ENCODE assay signal across 8 mouse cellular contexts in the genomic region with DNA sequence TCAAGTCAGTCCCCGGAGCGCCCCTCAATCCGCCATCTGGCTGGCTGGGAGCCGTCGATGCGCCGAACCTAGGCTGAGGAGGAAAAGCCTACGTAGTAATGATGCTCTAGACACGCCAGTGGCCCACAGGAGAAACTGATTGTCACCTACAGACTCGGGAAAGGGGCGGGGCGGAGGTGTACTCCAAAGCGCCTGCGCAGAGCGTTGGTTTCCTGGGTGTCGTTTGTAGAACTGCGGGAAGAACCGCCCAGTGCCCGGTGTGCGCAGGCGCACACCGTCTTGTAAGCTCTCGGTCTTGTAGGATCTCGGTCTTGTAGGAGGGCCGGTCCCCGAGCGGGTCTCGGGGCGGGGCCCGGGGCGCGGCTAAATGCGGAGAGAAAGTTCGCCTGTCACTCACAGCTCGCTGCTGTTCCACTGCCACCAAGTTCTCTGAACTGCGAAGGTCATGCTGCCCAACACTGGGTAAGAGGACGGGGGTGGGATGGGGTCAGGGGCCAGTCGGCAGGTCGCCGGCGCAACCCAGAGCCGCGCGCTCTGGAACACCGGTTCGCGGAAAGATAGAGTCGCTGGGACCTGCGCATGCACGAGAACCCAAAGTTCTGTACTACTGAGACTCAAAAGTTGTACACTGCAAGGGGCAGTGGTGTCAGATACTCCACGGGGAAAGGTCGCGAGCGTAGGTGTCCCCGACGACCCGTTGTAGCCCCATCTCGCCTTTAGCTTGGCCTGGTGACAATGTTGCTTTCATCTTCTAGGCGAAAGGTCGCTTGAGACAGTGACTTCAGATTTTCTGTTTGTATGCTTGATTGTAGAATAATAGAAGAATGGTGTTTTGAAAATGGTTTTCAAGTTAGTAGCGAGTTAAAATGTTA. TPM values are rescaled to one million over a fixed set of nuclear protein-coding genes. Genes with fewer than 3 reads are reported as not detected.
DNase-seq lines count a peak whose midpoint lies in the region; ATAC-seq lines count a peak whose summit lies in the region.

Hsdl2 (plus strand) TSS at position 250 of the 872 bp plus-strand sequence.

- intact Hi-C loops in gastrocnemius, postnatal 14 days (cut with DNase I; ENCODE audit: low total_unique reads): no loop called here
- intact Hi-C loops in left cerebral cortex, postnatal 10 days (cut with DNase I): no loop called here

- peak; percentile 99 to 100 for DNase-seq in adrenal gland, adult (ENCODE audit: inconsistent age in 2 of 2, low spot score in 1 of 2)
- peak; percentile 100 for DNase-seq in embryo, embryonic 10.5 days (ENCODE audit: low spot score)
- peak; percentile 97 for DNase-seq in gastrocnemius, postnatal 14 days
- DNase-seq in left cerebral cortex, postnatal 10 days (ENCODE audit: extremely low spot score in 1 of 2, low spot score in 2 of 2): peak; percentile 96 to 97
- peak; percentile 97 for DNase-seq in right cerebral cortex, postnatal 25 days
- DNase-seq in urinary bladder, postnatal 4 days (ENCODE audit: low spot score in 2 of 2): peak; percentile 96 to 97

- ATAC-seq in inflammation-experienced regulatory T-cells, adult 6 months: peak; percentile 91
- peak; percentile 97 for ATAC-seq in megakaryocyte-erythroid progenitor cell, adult 5-6 weeks (replicated peaks; ENCODE audit: low FRiP score, low TSS enrichment, poor library complexity, severe bottlenecking)

RNA-seq across cellular contexts. Expression of gene Hsdl2, which starts in this region (rescaled TPM):
- 10 to 100 TPM; 47.5 to 65.0 TPM for total RNA-seq in gastrocnemius, postnatal 14 days (2021)
- polyA plus RNA-seq in inflammation-experienced regulatory T-cells, adult 6 months (2017; shearing (Covaris generic)): 10 to 100 TPM; 34.5 to 47.5 (median 41.4) TPM
- 10 to 100 TPM; 21.8 to 22.7 TPM for total RNA-seq in left cerebral cortex, postnatal 10 days (2021)
- 28.3 and 35.5 TPM in 2 replicates for total RNA-seq in megakaryocyte-erythroid progenitor cell, adult 5-6 weeks (2014; fragmentation: Nextera tagmentation)
- 48.3 and 54.6 TPM in 2 replicates for total RNA-seq in megakaryocyte-erythroid progenitor cell, adult 5-6 weeks (2017)

Comparison
In these comparisons a context has a peak if more than half of its experiments do, and no peak if none do; other contexts are left out.
1. Peak in every context shown above with its lines: DNase-seq and ATAC-seq.